Mouse (Mus musculus): ENCODE data around the gene Hba-a1. TPM values are rescaled to one million over a fixed set of nuclear protein-coding genes. Genes with fewer than 3 reads are reported as not detected.

The Hba-a1 gene
- polyA plus RNA-seq, 1 experiment from 2014 or later: 3,202 TPM

- Histone ChIP-seq H3K4me3 (no peak overlapping the region), H3K27me3 (no peaks in the 10 kb centered on the region), H3K27ac (no peak overlapping the region), H3K36me3 (peaks cover 19% of the 10 kb centered on the region), H3K4me2 (no peak overlapping the region), H3K9ac (peak overlapping the region; percentile 32; the same call in 1 of the 2 replicates), H3K4me1 (peaks cover 19% of the 10 kb centered on the region), H3K9me3 (no peaks in the 10 kb centered on the region)
- 82% methylated on average over 3 of the region's 3 CpGs for WGBS
- no peak for ATAC-seq (ENCODE audit: insufficient number of reproducible peaks, insufficient read depth, low FRiP score, low TSS enrichment, low read depth)
Measured at GRCm38 (mm10) chr11:32265117-32265738, 18.1 kb upstream of the Hba-a1 start.

- WGBS: 94% methylated on average over 6 of the region's 6 CpGs
- Histone ChIP-seq H3K9ac (no peak overlapping the region), H3K4me1 (peaks cover 19% of the 10 kb centered on the region), H3K4me2 (no peak overlapping the region), H3K27me3 (no peaks in the 10 kb centered on the region), H3K27ac (no peak overlapping the region), H3K9me3 (no peaks in the 10 kb centered on the region), H3K4me3 (no peak overlapping the region), H3K36me3 (peaks cover 10% of the 10 kb centered on the region)
- no peak for ATAC-seq (ENCODE audit: insufficient number of reproducible peaks, insufficient read depth, low FRiP score, low TSS enrichment, low read depth)
Measured at GRCm38 (mm10) chr11:32266194-32266593, 17.1 kb upstream of the Hba-a1 start.

GRCm38 (mm10) chr11:32266776-32267175, 16.5 kb upstream of the Hba-a1 start:
- 26% methylated on average over 6 of the region's 6 CpGs for WGBS
- ATAC-seq (ENCODE audit: insufficient number of reproducible peaks, insufficient read depth, low FRiP score, low TSS enrichment, low read depth): no peak

GRCm38 (mm10) chr11:32267188-32267884, 16.0 kb upstream of the Hba-a1 start, which contains the start of gene Nprl3:
Gene Nprl3 (minus strand): TSS chr11:32267707.
- under 1% methylated on average over 54 of the region's 54 CpGs for WGBS
- H3K27ac ChIP-seq: peak within 1 kb of the TSS; percentile 96
- no peaks in the 10 kb centered on the region for H3K27me3 ChIP-seq
- peak within 1 kb of the TSS; percentile 84 for H3K4me3 ChIP-seq
- peaks cover 19% of the 10 kb centered on the region for H3K4me1 ChIP-seq
- peaks cover 6% of the 10 kb centered on the region for H3K36me3 ChIP-seq
- H3K4me2 ChIP-seq: peak within 1 kb of the TSS; percentile 59
- no peaks in the 10 kb centered on the region for H3K9me3 ChIP-seq
- H3K9ac ChIP-seq: peak within 1 kb of the TSS; percentile 97
- ATAC-seq (ENCODE audit: insufficient number of reproducible peaks, insufficient read depth, low FRiP score, low TSS enrichment, low read depth): peak; percentile 98

More at GRCm38 (mm10) chr11:32266776-32267175, 16.5 kb upstream of the Hba-a1 start:
- H3K27ac ChIP-seq: peak overlapping the region; percentile 96
- peaks cover 10% of the 10 kb centered on the region for H3K36me3 ChIP-seq
- H3K27me3 ChIP-seq: no peaks in the 10 kb centered on the region
- H3K9ac ChIP-seq: peak overlapping the region; percentile 97
- peaks cover 19% of the 10 kb centered on the region for H3K4me1 ChIP-seq
- peak overlapping the region; percentile 59 for H3K4me2 ChIP-seq
- H3K4me3 ChIP-seq: peak overlapping the region; percentile 84
- no peaks in the 10 kb centered on the region for H3K9me3 ChIP-seq

DNA sequence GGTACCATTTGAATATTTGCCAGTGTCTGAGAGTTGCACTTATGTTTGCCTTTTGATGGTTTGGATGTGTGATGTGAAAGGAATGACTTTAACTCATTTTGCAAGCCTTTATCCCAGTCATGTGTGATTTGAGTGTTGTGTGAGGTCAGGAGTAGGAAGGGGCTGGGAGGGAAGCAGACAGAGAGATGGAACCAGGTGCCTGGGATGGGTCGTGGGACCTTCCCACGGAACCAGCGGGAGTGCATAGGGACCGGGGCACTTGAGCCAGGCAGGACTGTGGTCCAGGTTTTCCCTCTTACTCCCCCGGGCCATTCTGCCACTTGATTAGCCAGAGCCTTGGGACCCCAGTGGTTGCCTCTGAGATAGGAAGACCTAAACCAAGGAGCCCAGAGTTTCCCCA, 15.3 kb upstream of the Hba-a1 start:
- Histone ChIP-seq H3K36me3 (no peaks in the 10 kb centered on the region), H3K4me1 (peaks cover 13% of the 10 kb centered on the region), H3K4me3 (peak overlapping the region; percentile 84), H3K4me2 (peak overlapping the region; percentile 59), H3K9ac (peak overlapping the region; percentile 97), H3K9me3 (no peaks in the 10 kb centered on the region), H3K27ac (peak overlapping the region; percentile 96), H3K27me3 (no peaks in the 10 kb centered on the region)
- WGBS: 27% methylated on average over 5 of the region's 5 CpGs
- no peak for ATAC-seq (ENCODE audit: insufficient number of reproducible peaks, insufficient read depth, low FRiP score, low TSS enrichment, low read depth)

GRCm38 (mm10) chr11:32268952-32269351, 14.4 kb upstream of the Hba-a1 start:
- no peak overlapping the region for H3K9ac ChIP-seq
- H3K9me3 ChIP-seq: no peaks in the 10 kb centered on the region
- no peak overlapping the region for H3K4me3 ChIP-seq
- no peaks in the 10 kb centered on the region for H3K27me3 ChIP-seq
- H3K4me1 ChIP-seq: peaks cover 13% of the 10 kb centered on the region
- no peak for ATAC-seq (ENCODE audit: insufficient number of reproducible peaks, insufficient read depth, low FRiP score, low TSS enrichment, low read depth)
- H3K36me3 ChIP-seq: no peaks in the 10 kb centered on the region
- H3K27ac ChIP-seq: no peak overlapping the region
- 83% methylated on average over 5 of the region's 5 CpGs for WGBS
- H3K4me2 ChIP-seq: no peak overlapping the region

GRCm38 (mm10) chr11:32271178-32271577, 12.1 kb upstream of the Hba-a1 start:
- H3K9ac ChIP-seq: no peak overlapping the region
- H3K9me3 ChIP-seq: no peaks in the 10 kb centered on the region
- H3K36me3 ChIP-seq: no peaks in the 10 kb centered on the region
- H3K4me3 ChIP-seq: no peak overlapping the region
- H3K4me2 ChIP-seq: no peak overlapping the region
- H3K27me3 ChIP-seq: peaks cover 4% of the 10 kb centered on the region
- no peak for ATAC-seq (ENCODE audit: insufficient number of reproducible peaks, insufficient read depth, low FRiP score, low TSS enrichment, low read depth)
- 52% methylated on average over 4 of the region's 4 CpGs for WGBS
- H3K4me1 ChIP-seq: peaks cover 7% of the 10 kb centered on the region
- no peak overlapping the region for H3K27ac ChIP-seq

DNA sequence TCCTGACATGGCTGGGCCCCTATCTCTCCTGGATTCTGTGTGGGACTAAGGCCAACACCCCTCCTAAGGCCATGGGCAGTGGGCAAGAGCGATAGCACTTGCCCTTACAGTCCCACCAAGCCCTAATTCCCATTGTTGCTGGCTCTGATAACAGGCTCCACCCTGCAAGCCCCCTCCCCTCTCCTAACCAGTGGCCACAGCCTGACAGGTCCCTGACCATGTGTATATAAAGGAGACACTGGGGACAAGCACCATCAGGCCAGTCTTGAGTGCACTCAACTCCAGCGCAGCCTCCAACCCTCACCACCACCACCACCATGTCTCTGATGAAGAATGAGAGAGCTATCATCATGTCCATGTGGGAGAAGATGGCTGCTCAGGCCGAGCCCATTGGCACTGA, 7.0 kb upstream of the Hba-a1 start, which contains the start of gene Hba-x:
Gene Hba-x (plus strand): TSS at position 54 of the 400 bp plus-strand sequence.
- Histone ChIP-seq H3K36me3 (no peaks in the 10 kb centered on the region), H3K4me3 (no peak within 1 kb of the TSS), H3K4me1 (no peaks in the 10 kb centered on the region), H3K9ac (no peak within 1 kb of the TSS), H3K9me3 (no peaks in the 10 kb centered on the region), H3K27ac (no peak within 1 kb of the TSS), H3K27me3 (peaks cover 37% of the 10 kb centered on the region), H3K4me2 (no peak within 1 kb of the TSS)
- ATAC-seq (ENCODE audit: insufficient number of reproducible peaks, insufficient read depth, low FRiP score, low TSS enrichment, low read depth): no peak
- 72% methylated on average over 3 of the region's 3 CpGs for WGBS

DNA sequence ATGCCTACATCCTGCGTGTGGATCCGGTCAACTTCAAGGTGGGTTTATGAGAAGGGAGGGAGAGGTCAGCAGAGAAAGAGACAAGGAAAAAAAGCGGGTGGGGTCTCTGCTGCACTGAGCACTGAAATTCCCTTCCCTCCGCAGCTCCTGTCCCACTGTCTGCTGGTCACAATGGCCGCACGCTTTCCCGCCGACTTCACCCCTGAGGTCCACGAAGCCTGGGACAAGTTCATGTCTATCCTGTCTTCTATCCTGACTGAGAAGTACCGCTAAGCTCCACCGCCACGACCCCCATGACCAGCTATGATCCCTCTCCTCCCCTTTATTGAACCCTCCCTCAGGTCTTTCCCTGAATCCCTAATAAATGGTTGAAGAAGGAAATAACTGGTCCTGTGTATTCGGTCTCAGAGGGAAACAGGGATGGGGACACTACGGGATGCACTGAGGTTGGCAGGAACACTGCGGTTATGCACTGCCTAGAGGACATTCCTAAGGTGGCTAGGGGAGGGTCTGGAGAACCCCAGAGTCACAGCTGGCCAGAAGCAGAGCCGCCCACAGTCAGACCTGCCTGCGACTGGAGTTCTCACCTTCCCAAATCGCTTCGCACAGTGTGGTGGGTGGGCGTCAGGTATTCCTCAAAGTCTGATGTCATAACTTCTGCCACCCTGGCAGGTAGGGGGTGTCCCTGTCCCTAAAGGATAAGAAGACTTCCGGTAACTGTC, 5.4 kb upstream of the Hba-a1 start:
- H3K27ac ChIP-seq: no peak overlapping the region
- H3K36me3 ChIP-seq: no peaks in the 10 kb centered on the region
- H3K4me1 ChIP-seq: no peaks in the 10 kb centered on the region
- H3K4me2 ChIP-seq: no peak overlapping the region
- ATAC-seq (ENCODE audit: insufficient number of reproducible peaks, insufficient read depth, low FRiP score, low TSS enrichment, low read depth): no peak
- H3K4me3 ChIP-seq: no peak overlapping the region
- no peak overlapping the region for H3K9ac ChIP-seq
- 67% methylated on average over 21 of the region's 21 CpGs for WGBS
- peaks cover 37% of the 10 kb centered on the region for H3K27me3 ChIP-seq
- H3K9me3 ChIP-seq: no peaks in the 10 kb centered on the region

DNA sequence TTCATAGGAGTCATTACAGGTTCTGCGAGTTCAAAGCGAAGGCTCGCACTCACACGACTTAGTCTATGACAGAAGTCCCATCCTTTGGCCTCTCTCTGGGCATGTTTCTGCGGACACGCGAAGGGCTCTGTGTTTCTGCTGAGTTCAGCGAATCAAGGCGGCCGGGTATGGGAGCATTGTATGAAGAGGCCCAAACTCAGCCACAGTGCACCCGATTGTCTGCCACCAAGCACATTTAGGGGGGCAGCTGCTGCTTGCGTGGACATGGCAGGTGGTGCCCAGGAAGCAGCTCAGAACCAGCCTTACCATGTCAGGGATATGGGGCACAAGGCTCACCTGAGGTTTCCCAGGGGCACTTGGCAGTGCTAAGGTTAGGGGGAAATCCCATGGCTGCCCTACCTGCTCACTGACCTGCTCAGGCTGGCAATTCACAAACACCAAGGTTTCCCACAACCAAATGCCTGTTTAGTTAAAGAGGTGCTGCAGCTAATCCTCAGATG, 4.8 kb upstream of the Hba-a1 start:
- Histone ChIP-seq H3K4me2 (no peak overlapping the region), H3K4me1 (no peaks in the 10 kb centered on the region), H3K9me3 (no peaks in the 10 kb centered on the region), H3K4me3 (no peak overlapping the region), H3K9ac (no peak overlapping the region), H3K36me3 (no peaks in the 10 kb centered on the region), H3K27me3 (peaks cover 37% of the 10 kb centered on the region), H3K27ac (no peak overlapping the region)
- 80% methylated on average over 12 of the region's 12 CpGs for WGBS
- no peak for ATAC-seq (ENCODE audit: insufficient number of reproducible peaks, insufficient read depth, low FRiP score, low TSS enrichment, low read depth)

- no peaks in the 10 kb centered on the region for H3K9me3 ChIP-seq
- peaks cover 37% of the 10 kb centered on the region for H3K27me3 ChIP-seq
- no peak overlapping the region for H3K9ac ChIP-seq
- H3K4me1 ChIP-seq: no peaks in the 10 kb centered on the region
- WGBS: 55% methylated on average over 2 of the region's 2 CpGs
- no peak overlapping the region for H3K27ac ChIP-seq
- no peak overlapping the region for H3K4me3 ChIP-seq
- H3K36me3 ChIP-seq: no peaks in the 10 kb centered on the region
- ATAC-seq (ENCODE audit: insufficient number of reproducible peaks, insufficient read depth, low FRiP score, low TSS enrichment, low read depth): no peak
- H3K4me2 ChIP-seq: no peak overlapping the region
Measured at GRCm38 (mm10) chr11:32280646-32281045, 2.7 kb upstream of the Hba-a1 start.

All from embryonic facial prominence, embryonic 13.5 days (tissue).